Mouse (Mus musculus) brown adipose tissue, adult 24 weeks (tissue): ENCODE measurements around the gene Crb1. TPM values are rescaled to one million over a fixed set of nuclear protein-coding genes. Genes with fewer than 3 reads are reported as not detected.

Source experiments
- H3K27ac ChIP-seq: fragments of 200-500 bp; replicated peaks from 2 replicates; pipeline ENCODE4 v1.5.1; 2012; ENCODE audit warnings: low read depth, mild to moderate bottlenecking, low read length
- H3K4me1 ChIP-seq: fragments of 200-500 bp; 2 replicates; pipeline ENCODE4 v1.6.1; 2012; ENCODE audit warnings: low read length, mixed read lengths; ENCODE audit not compliant: control insufficient read depth, insufficient read depth, insufficient read length
- H3K4me3 ChIP-seq: fragments of 200-500 bp; 2 replicates; pipeline ENCODE4 v1.5.1; 2012; ENCODE audit warnings: low read depth, mild to moderate bottlenecking, low read length, moderate library complexity; ENCODE audit not compliant: insufficient read depth
- polyA plus RNA-seq: library from polyadenylated mRNA; stranded (reverse); fragments of >200 nt; gene quantifications from 2 replicates; pipeline ENCODE4 v1.2.4, GENCODE M21; 2012; ENCODE audit not compliant: missing spikeins, insufficient read depth, insufficient read length

The Crb1 gene
- polyA plus RNA-seq, 1 experiment, result not detected

DNA sequence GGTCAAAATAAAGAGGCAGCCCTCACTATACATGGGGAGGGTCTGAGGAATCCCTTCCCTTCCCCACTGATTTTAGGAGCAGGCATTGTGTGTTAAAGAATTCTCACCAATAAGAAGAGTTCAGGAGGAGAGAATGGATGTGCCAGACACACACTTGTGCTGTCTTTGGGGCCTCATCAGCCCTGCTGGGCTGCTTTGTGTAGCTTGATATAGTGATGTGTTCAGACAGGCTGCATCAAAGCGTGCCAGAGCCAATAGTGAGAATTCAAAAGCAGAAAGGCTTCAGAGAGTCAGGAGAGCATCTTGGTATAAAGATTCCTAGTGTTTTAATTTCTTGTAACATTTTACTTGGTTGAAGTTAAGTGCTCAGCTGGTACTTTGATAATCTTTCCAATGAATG is 85.3 kb downstream of the Crb1 start:
- H3K27ac ChIP-seq, result no peak overlapping the region
- no peak overlapping the region for H3K4me3 ChIP-seq
- no peaks in the 10 kb centered on the region for H3K4me1 ChIP-seq

- H3K4me1 ChIP-seq, result no peaks in the 10 kb centered on the region
- no peak overlapping the region for H3K4me3 ChIP-seq
- no peak overlapping the region for H3K27ac ChIP-seq
These were observed 100.1 kb downstream of the Crb1 start for GRCm38 (mm10) chr1:139276619-139277320.

- H3K4me1 ChIP-seq, result no peaks in the 10 kb centered on the region
These were observed 109.1 kb downstream of the Crb1 start for GRCm38 (mm10) chr1:139267844-139268243.

DNA sequence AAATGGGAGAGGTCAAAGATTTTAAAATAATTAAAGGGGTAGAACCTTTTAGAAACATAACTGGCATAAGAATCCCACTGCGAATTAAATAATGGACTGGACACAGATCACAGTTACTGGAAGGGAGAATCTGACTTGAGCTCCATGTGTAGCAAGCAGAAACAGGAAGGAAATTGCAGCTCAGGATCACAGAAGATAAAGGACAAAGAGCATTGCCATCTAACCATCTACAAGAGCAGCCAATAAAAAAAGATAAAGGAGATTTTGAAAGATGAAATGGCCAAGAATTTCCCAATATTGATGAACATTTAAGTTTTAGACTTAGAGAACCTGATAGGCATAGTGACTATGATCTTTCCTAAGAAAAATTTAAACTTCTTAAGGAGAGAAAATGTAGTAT is 112.7 kb downstream of the Crb1 start:
- H3K27ac ChIP-seq, result no peak overlapping the region
- H3K4me3 ChIP-seq, result no peak overlapping the region
- no peaks in the 10 kb centered on the region for H3K4me1 ChIP-seq

More at GRCm38 (mm10) chr1:139267844-139268243, 109.1 kb downstream of the Crb1 start:
- no peak overlapping the region for H3K4me3 ChIP-seq
- no peak overlapping the region for H3K27ac ChIP-seq

DNA sequence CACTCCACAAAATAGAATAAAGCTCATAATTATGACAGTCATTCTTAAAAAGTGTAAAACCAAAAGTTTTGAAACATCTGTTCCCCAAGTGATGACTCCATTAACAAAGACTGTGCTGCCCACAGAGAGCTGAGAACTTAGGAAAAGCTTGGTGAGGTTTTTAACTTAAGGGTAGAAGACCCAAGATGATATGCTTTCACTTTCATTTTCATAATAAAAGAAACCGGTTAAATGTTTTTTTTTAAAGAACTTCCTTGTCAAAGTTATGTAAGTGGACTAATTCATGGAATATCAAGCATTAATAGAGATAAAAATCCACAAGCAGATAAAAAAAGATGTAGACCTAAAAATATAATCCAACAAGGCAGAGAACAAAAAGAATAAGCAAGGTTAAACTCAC is 113.7 kb downstream of the Crb1 start:
- Histone ChIP-seq H3K4me1 (no peaks in the 10 kb centered on the region), H3K4me3 (no peak overlapping the region), H3K27ac (no peak overlapping the region)

- H3K4me1 ChIP-seq, result no peaks in the 10 kb centered on the region
- H3K4me3 ChIP-seq, result no peak overlapping the region
- no peak overlapping the region for H3K27ac ChIP-seq
These were observed 121.3 kb downstream of the Crb1 start for GRCm38 (mm10) chr1:139255581-139255980.

- H3K4me3 ChIP-seq, result no peak overlapping the region
- H3K27ac ChIP-seq, result no peak overlapping the region
- no peaks in the 10 kb centered on the region for H3K4me1 ChIP-seq
These were observed 124.9 kb downstream of the Crb1 start for GRCm38 (mm10) chr1:139252041-139252440.

GRCm38 (mm10) chr1:139249159-139249558 is 127.7 kb downstream of the Crb1 start:
- Histone ChIP-seq H3K4me1 (no peaks in the 10 kb centered on the region), H3K4me3 (no peak overlapping the region), H3K27ac (no peak overlapping the region)

DNA sequence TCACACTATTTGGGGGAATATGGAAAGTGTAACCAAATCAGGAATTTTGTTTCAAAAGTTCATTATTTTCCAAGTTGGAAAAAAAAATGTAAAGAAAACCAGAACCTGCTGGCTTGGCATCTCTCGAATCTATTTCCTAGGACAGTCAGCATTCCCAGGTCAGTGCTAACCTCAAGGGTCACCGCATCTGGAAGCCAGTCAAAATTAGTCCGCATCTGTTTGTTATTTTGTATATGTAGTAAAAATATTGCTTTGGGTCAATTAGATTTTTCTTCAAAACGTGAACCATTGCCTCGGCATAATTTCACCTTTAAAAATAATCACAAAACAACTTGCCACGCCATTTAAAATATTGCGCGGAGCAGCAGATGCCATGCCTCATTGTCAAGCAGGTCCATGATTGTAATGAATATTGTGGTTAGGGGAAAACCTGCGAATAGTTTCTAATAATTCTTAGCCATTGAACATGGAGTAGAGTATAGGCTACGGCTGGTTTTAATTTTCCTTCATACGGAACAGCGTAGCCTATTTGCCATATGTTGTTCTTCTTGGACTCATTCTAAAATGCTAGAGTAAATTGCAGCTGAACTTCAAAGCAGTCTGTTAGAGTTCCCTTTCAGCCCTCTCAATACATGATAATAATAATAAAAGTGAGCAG is 130.0 kb downstream of the Crb1 start:
- Histone ChIP-seq H3K4me1 (no peaks in the 10 kb centered on the region), H3K4me3 (no peak overlapping the region), H3K27ac (no peak overlapping the region)

DNA sequence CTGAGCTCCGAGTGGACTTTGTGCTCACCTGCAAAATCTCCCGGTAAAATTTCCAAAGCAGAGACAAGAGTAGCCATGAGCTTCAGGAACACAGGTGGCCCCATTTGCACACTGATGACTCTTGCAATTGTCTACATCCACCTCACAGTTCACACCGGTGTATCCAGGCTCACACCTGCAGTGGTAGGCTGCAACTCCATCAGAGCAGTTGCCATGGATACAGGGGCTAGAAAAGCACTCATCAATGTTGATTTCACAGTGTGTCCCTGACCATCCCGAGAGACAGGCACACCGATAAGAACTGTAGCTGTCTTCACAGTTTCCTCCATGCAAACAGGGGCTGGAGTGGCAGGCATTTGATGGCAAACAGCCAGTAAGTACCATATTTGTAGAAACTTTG is 140.1 kb downstream of the Crb1 start:
- Histone ChIP-seq H3K27ac (no peak overlapping the region), H3K4me3 (no peak overlapping the region)

GRCm38 (mm10) chr1:139234611-139235568 is 142.0 kb downstream of the Crb1 start:
- H3K4me3 ChIP-seq, result no peak overlapping the region
- H3K27ac ChIP-seq, result no peak overlapping the region
- no peaks in the 10 kb centered on the region for H3K4me1 ChIP-seq

More for the DNA sequence above, 140.1 kb downstream of the Crb1 start:
- H3K4me1 ChIP-seq, result no peaks in the 10 kb centered on the region

GRCm38 (mm10) chr1:139232636-139233035 is 144.3 kb downstream of the Crb1 start:
- Histone ChIP-seq H3K27ac (no peak overlapping the region), H3K4me1 (no peaks in the 10 kb centered on the region), H3K4me3 (no peak overlapping the region)

GRCm38 (mm10) chr1:139224309-139224949 is 152.5 kb downstream of the Crb1 start:
- H3K4me3 ChIP-seq, result no peak overlapping the region
- no peaks in the 10 kb centered on the region for H3K4me1 ChIP-seq

GRCm38 (mm10) chr1:139223804-139224203 is 153.1 kb downstream of the Crb1 start:
- Histone ChIP-seq H3K27ac (no peak overlapping the region), H3K4me1 (no peaks in the 10 kb centered on the region), H3K4me3 (no peak overlapping the region)

More at GRCm38 (mm10) chr1:139224309-139224949, 152.5 kb downstream of the Crb1 start:
- H3K27ac ChIP-seq, result no peak overlapping the region

GRCm38 (mm10) chr1:139215311-139215710 is 161.6 kb downstream of the Crb1 start:
- Histone ChIP-seq H3K27ac (peak overlapping the region; percentile 19; the same call in 1 of the 2 replicates), H3K4me3 (no peak overlapping the region), H3K4me1 (no peaks in the 10 kb centered on the region)
